18 mouse cellular contexts compared by ENCODE assay signal in the genomic region with DNA sequence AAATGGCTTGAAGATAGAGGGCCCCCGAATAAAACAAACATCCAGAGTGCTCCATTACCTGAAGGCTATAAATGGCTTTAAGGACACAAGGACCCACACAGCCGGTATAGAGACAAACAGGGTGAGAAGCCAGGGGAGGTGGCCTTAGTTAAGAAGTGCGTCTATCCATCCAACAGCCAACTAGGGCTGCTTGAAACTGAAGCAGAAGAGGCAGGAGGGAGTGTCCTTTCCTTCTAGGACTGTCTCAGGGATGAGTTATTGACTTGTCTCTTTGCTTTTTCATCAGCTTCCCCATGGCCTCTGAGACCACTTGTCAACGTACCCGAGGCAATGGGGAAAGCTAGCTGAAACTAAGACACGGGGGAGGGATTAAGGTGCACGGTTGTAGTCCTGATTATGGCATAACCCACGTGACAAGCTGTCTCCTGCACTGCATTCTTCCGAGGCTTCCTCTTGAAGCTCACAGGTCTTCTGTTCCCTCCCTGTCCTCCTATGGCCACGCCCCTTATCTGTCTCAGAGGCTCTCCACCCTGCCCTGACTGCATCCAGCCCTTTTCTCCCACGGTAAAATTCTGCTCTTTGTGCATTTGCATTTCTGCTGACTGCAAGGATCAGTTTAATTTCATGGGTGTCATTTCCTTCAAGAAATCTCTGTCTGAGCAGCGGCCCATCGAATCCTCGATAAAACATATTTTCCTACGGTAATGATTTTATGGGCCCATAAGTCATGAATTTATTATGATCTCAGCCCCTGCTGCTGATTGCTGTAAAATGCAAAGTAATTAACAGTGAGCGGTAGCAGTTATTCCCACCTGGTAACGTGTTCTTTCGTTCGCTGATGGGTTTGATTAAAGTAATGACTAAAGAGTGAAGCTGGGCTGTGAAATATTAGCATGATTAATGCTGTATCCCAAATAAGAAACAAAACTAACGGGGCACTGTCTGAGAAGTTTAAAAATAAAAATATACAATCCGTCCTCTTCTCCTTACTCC.
DNase-seq lines count a peak whose midpoint lies in the region; ATAC-seq and TF ChIP-seq lines count a peak whose summit lies in the region.
"Had no signal": no experiment of that assay in that cellular context is flagged by ENCODE, and none has a peak within 500 bp of the region (broad histone marks: within the 10 kb centered on the region; RNA-seq: fewer than 3 reads in every experiment).

No protein-coding gene starts in this region.

- H3K36me3 ChIP-seq in kidney, postnatal 0 days (ENCODE audit: insufficient read depth, low read length), result no peaks in the 10 kb centered on the region
- H3K36me3 ChIP-seq in forebrain, postnatal 0 days (ENCODE audit: insufficient read depth), result no peaks in the 10 kb centered on the region
- H3K36me3 ChIP-seq in midbrain, embryonic 14.5 days (ENCODE audit: control insufficient read depth, insufficient read depth, low read length), result no peaks in the 10 kb centered on the region
- H3K36me3 ChIP-seq in stomach, postnatal 0 days (ENCODE audit: control insufficient read depth, insufficient read depth, low read length), result no peaks in the 10 kb centered on the region
- H3K36me3 ChIP-seq: heart, embryonic 15.5 days; limb, embryonic 13.5 days had no signal

- no peak for TF ChIP-seq CTCF in kidney, postnatal 0 days (IDR thresholded peaks at IDR 0.05; ENCODE audit: low read depth)
- no peak for TF ChIP-seq CTCF in cortical plate, adult 2 months (IDR thresholded peaks at IDR 0.05; ENCODE audit: extremely low read depth, insufficient read depth, low read length)
- TF ChIP-seq CTCF in forebrain, postnatal 0 days (IDR thresholded peaks at IDR 0.05; ENCODE audit: low read depth), result no peak
- no peak for TF ChIP-seq CTCF in stomach, postnatal 0 days (IDR thresholded peaks at IDR 0.05; ENCODE audit: low read depth)

- no peak overlapping the region for H3K27ac ChIP-seq in kidney, postnatal 0 days
- 0 out of 2 replicates have a peak overlapping the region, but pooled peaks have one; percentile 41 for H3K27ac ChIP-seq in cortical plate, adult 2 months (ENCODE audit: insufficient read depth, low read length)
- no peak overlapping the region for H3K27ac ChIP-seq in forebrain, postnatal 0 days (ENCODE audit: low read depth, low read length)
- peak overlapping the region; percentile 77 for H3K27ac ChIP-seq in midbrain, embryonic 14.5 days (replicated peaks; ENCODE audit: low read depth, low read length)
- no peak overlapping the region for H3K27ac ChIP-seq in stomach, postnatal 0 days (replicated peaks)
- H3K27ac ChIP-seq: gastrocnemius, adult 2 months; heart, embryonic 15.5 days; limb, embryonic 13.5 days had no signal

- TF ChIP-seq EP300 in stomach, postnatal 0 days (optimal IDR thresholded peaks at IDR 0.05), result no peak

- H3K4me1 ChIP-seq in kidney, postnatal 0 days (replicated peaks; ENCODE audit: insufficient read depth, low read length), result no peaks in the 10 kb centered on the region
- H3K4me1 ChIP-seq in cortical plate, adult 2 months (ENCODE audit: control insufficient read depth, insufficient read depth, low read length), result no peaks in the 10 kb centered on the region
- no peaks in the 10 kb centered on the region for H3K4me1 ChIP-seq in forebrain, postnatal 0 days (ENCODE audit: insufficient read depth)
- H3K4me1 ChIP-seq in midbrain, embryonic 14.5 days (ENCODE audit: control insufficient read depth, insufficient read depth, low read length), result peaks cover 8% of the 10 kb centered on the region; the same call in 1 of the 2 replicates
- H3K4me1 ChIP-seq in stomach, postnatal 0 days (replicated peaks; ENCODE audit: control insufficient read depth, insufficient read depth), result no peaks in the 10 kb centered on the region
- H3K4me1 ChIP-seq: heart, embryonic 15.5 days had no signal

- H3K4me2 ChIP-seq in kidney, postnatal 0 days (ENCODE audit: low read length), result peak overlapping the region; percentile 34
- H3K4me2 ChIP-seq in forebrain, postnatal 0 days (ENCODE audit: low read depth), result peak overlapping the region; percentile 21; the same call in 1 of the 2 replicates
- peak overlapping the region; percentile 45 for H3K4me2 ChIP-seq in midbrain, embryonic 14.5 days (ENCODE audit: low read length)
- no peak overlapping the region for H3K4me2 ChIP-seq in stomach, postnatal 0 days (replicated peaks; ENCODE audit: low read depth)
- H3K4me2 ChIP-seq: heart, embryonic 15.5 days; limb, embryonic 13.5 days had no signal

- H3K27me3 ChIP-seq in kidney, postnatal 0 days (ENCODE audit: insufficient read depth, low read length), result no peaks in the 10 kb centered on the region
- no peaks in the 10 kb centered on the region for H3K27me3 ChIP-seq in forebrain, postnatal 0 days (ENCODE audit: insufficient read depth, low read length)
- H3K27me3 ChIP-seq in midbrain, embryonic 14.5 days (ENCODE audit: control insufficient read depth, insufficient read depth, low read length), result no peaks in the 10 kb centered on the region
- H3K27me3 ChIP-seq in stomach, postnatal 0 days (ENCODE audit: control insufficient read depth, insufficient read depth, low read length), result no peaks in the 10 kb centered on the region
- H3K27me3 ChIP-seq: heart, embryonic 15.5 days; limb, embryonic 13.5 days had no signal

- H3K4me3 ChIP-seq in kidney, postnatal 0 days (replicated peaks; ENCODE audit: low read depth, low read length), result no peak overlapping the region
- H3K4me3 ChIP-seq in cortical plate, adult 2 months (ENCODE audit: insufficient read depth, low read length), result no peak overlapping the region
- no peak overlapping the region for H3K4me3 ChIP-seq in forebrain, postnatal 0 days (ENCODE audit: low read depth, low read length)
- H3K4me3 ChIP-seq in midbrain, embryonic 14.5 days (replicated peaks; ENCODE audit: low read depth, low read length), result peak overlapping the region; percentile 8; the same call in 1 of the 2 replicates
- no peak overlapping the region for H3K4me3 ChIP-seq in stomach, postnatal 0 days (ENCODE audit: low read depth, low read length)
- H3K4me3 ChIP-seq: gastrocnemius, adult 2 months; heart, embryonic 15.5 days; limb, embryonic 13.5 days; myocyte had no signal

- peak; percentile 54 for DNase-seq in kidney, postnatal 0 days (ENCODE audit: low spot score)
- DNase-seq in kidney, adult 18-20 months, result no peak
- DNase-seq in forebrain, postnatal 0 days, result peak; percentile 17
- peak; percentile 73 for DNase-seq in midbrain, embryonic 14.5 days
- DNase-seq in gastrocnemius, adult 18-20 months (ENCODE audit: low spot score), result no peak
- no peak for DNase-seq in stomach, postnatal 0 days (ENCODE audit: low spot score)
- DNase-seq in thymus, postnatal 0 days (ENCODE audit: low spot score), result no peak
- DNase-seq: adrenal gland, postnatal 36 days; cerebellum, adult 18-20 months; gastrocnemius, adult 2 months; lung, adult 18-20 months; right cerebral cortex, adult 18-20 months; thymus, adult 18-20 months had no signal

- peak; percentile 74; the same call in 1 of the 2 replicates for ATAC-seq in kidney, postnatal 0 days (replicated peaks; ENCODE audit: low FRiP score, low read depth)
- ATAC-seq in forebrain, postnatal 0 days, result peak; percentile 40; the same call in 1 of the 2 replicates
- ATAC-seq in midbrain, embryonic 14.5 days (ENCODE audit: low FRiP score, low TSS enrichment), result peak; percentile 86
- no peak for ATAC-seq in stomach, postnatal 0 days (ENCODE audit: low FRiP score, low TSS enrichment)
- ATAC-seq: intestine, postnatal 0 days had no signal

- no peak for TF ChIP-seq POLR2A in cortical plate, adult 2 months (IDR thresholded peaks at IDR 0.05; ENCODE audit: extremely low read depth, insufficient read depth, low read length)

- 23% methylated on average over 21 of the region's 21 CpGs for WGBS in kidney, postnatal 0 days
- 50% methylated on average over 21 of the region's 21 CpGs for WGBS in forebrain, postnatal 0 days
- WGBS in midbrain, embryonic 14.5 days, result 32% methylated on average over 21 of the region's 21 CpGs
- WGBS in stomach, postnatal 0 days, result 48% methylated on average over 21 of the region's 21 CpGs

- no peaks in the 10 kb centered on the region for H3K9me3 ChIP-seq in kidney, postnatal 0 days (replicated peaks; ENCODE audit: low read length)
- H3K9me3 ChIP-seq in forebrain, postnatal 0 days (ENCODE audit: low read length), result no peaks in the 10 kb centered on the region
- no peaks in the 10 kb centered on the region for H3K9me3 ChIP-seq in midbrain, embryonic 14.5 days (ENCODE audit: control insufficient read depth, low read length)
- no peaks in the 10 kb centered on the region for H3K9me3 ChIP-seq in stomach, postnatal 0 days (ENCODE audit: control insufficient read depth, low read length)
- H3K9me3 ChIP-seq: heart, embryonic 15.5 days; limb, embryonic 13.5 days had no signal

- no peak overlapping the region for H3K9ac ChIP-seq in kidney, postnatal 0 days (ENCODE audit: low read depth, low read length)
- H3K9ac ChIP-seq in forebrain, postnatal 0 days, result no peak overlapping the region
- peak overlapping the region; percentile 26; the same call in 1 of the 2 replicates for H3K9ac ChIP-seq in midbrain, embryonic 14.5 days (replicated peaks; ENCODE audit: low read length)
- no peak overlapping the region for H3K9ac ChIP-seq in stomach, postnatal 0 days (ENCODE audit: low read length)
- H3K9ac ChIP-seq: heart, embryonic 15.5 days; limb, embryonic 13.5 days had no signal

Comparison
In these comparisons a context has a peak if more than half of its experiments do, and no peak if none do; other contexts are left out.
1. DNase-seq: peak in kidney, postnatal 0 days (single experiment), forebrain, postnatal 0 days (single experiment) and midbrain, embryonic 14.5 days (single experiment); none in kidney, adult 18-20 months (single experiment), gastrocnemius, adult 18-20 months (single experiment), stomach, postnatal 0 days (single experiment) and thymus, postnatal 0 days (single experiment).
2. H3K27ac ChIP-seq: peak in cortical plate, adult 2 months (single experiment) and midbrain, embryonic 14.5 days (single experiment); none in kidney, postnatal 0 days (single experiment), forebrain, postnatal 0 days (single experiment) and stomach, postnatal 0 days (single experiment).